Mouse (Mus musculus): ENCODE results near the gene Lrp5.

Lrp5 gene

DNA sequence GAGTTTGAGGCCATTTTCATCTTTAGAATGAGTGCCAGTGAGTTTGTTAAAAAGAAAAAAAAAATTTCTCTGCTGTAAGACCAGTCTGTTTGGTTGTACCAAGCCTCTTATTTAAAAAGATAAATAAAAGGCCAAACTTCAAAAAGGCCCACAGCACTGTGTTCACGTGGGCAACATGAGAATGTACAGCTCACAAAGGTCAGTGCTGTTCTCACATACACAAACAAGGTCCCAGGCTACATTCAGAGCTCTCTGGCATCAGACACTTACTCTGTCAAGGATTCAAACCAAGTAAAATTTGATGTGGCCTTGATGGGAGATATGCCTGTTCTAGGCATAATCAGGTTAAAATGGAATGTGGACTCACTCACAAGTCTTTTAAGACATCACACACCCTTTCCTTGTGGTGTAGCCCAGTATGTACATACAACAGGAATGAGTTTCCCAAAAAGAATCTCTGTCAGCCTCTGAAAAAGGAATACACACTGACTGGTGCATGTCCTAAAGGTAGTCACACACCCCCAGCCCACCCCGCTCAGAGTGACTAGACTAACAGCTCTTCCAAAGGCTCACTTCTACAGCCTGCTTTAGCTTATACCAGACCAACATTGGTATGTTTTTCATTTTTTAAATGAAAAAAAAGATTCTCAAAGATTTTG, 130.1 kb downstream of the Lrp5 start:
- no peak for DNase-seq (ENCODE audit: low spot score in 2 of 2)

DNA sequence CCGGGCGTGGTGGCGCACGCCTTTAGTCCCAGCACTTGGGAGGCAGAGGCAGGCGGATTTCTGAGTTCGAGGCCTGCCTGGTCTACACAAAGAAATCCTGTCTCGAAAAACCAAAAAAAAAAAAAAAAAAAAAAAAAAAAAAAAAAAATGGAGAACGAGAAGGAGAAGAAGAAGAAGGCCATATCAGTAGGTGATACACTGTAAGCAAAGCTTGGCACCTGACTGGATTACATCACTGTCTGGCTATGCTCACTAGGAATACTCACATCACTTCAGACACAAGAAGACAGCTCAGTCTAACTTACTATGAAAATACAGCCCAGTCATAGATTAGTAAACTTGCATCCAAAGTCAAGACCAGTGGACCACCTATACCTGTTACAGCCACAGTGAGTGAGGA, 131.6 kb downstream of the Lrp5 start:
- DNase-seq (ENCODE audit: low spot score in 2 of 2), result no peak

DNA sequence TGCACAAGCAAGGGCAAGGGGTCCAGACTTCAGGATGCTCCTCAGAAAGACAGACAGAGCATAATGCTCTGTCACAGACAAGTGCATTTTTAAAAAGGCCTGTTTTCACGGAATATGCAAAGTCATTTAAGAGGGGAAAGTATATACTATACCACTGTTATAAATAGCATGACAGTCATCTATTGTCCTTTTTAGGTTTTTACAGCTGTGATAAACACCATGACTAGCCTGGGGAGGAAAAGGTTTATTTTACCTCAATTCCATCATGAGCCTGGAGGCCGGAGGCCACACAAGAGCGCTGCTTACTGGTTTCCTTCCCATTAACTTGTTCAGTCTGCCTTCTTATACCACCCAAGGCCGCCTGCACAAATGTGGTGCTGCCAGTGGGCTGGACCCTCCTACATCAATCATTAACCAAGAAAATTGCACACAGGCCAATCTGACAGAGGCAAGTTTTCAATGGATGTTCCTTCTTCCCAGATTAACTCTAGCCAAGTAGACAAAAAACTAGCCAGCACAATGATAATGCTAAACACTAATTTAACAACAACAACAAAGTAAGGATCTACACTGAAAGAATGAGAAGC, 134.7 kb downstream of the Lrp5 start:
- no peak for DNase-seq (ENCODE audit: low spot score in 2 of 2)

DNA sequence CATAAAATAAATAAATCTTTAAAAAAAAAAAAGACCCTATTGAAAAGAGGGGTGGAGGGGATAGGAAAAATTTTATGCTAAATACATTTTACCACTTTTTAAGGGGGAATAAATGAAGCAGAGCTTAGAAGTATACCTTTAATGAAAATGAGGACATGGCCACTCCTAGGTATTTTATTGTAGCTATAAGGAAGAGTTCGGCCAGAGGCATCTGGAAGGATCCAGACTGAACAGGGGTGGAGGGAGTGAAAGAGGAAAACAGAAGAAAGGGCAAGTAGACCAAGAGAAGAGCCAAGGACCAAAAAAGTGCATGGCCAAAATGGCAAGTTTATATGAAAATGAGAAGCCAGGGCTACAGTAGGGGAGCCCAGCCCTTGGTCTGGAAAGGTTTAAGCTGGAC, 136.3 kb downstream of the Lrp5 start:
- DNase-seq (ENCODE audit: low spot score in 2 of 2), result no peak

DNA sequence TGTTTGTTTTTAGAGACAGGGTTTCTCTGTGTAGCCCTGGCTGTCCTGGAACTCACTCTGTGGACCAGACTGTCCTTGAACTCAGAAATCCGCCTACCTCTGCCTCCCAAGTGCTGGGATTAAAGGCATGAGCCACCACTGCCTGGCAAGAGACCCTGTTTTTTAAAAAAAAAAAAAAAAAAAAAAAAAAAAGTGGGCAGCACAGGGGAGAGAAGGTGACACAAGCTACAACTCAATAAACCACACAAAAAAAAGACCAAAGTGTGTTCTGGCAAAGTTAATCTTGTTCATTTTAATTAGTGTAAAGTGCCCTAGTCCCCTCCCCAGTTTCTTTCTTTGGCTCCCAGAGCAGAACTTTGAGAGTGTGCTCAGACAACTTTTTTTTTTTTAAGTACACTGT, 137.1 kb downstream of the Lrp5 start:
- no peak for DNase-seq (ENCODE audit: low spot score in 2 of 2)

DNA sequence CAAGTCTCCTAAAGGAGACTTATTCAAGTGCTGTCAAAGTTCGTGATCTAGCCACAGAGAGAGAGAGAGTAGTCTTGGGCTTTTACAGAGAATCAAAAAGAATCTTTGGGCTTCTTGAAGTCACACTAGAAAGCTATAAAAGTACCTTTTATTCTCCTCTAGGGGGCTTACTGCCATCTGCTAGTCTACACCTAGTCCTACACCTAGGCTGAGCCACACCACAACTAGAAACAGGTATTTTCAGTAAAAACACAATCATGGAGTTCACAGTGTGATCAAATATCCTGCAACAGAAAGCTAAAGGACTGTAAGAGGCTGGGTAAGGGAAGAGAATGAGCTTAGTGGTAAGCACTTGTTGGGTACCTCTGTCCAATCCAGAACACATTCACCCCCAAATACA, 138.1 kb downstream of the Lrp5 start:
- no peak for DNase-seq (ENCODE audit: low spot score in 2 of 2)

DNA sequence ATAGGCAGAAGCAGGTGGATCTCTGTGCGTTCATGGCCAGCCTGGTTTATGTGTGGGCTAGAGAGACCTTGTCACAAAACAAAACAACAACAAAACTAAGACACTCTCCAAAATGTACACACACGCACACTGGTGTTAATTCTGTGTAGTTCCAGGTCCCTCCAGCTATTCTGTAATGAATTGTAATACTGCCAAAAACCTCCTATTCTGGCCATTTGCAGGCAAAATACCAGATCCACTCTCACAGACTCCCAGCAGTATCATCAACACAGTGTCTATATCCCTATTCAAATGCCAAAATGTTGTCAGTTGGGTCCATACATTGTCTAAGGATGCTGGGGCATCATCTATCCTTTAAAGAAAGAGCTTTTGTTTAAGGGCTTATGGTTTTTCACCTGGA, 141.4 kb downstream of the Lrp5 start:
- no peak for DNase-seq (ENCODE audit: low spot score in 2 of 2)

DNA sequence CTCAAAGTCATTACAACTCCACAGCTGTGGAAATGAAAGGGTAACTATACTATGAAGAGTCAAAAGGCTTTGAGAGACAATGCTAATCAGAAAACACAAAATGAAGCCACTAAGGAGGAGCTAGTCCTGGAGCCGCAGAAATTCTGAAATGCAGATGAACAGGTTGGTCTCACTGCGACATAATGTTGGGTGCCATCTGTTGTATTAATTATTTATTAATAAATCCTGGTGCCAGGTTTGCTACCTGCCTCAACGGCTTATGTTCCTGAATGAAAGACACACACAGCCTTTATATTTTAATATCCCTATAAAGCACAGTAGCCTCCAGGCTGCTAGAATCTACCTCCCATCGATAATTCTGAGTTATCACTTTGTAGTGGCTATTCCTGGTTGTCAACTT, 143.8 kb downstream of the Lrp5 start:
- DNase-seq (ENCODE audit: low spot score in 2 of 2), result no peak

DNA sequence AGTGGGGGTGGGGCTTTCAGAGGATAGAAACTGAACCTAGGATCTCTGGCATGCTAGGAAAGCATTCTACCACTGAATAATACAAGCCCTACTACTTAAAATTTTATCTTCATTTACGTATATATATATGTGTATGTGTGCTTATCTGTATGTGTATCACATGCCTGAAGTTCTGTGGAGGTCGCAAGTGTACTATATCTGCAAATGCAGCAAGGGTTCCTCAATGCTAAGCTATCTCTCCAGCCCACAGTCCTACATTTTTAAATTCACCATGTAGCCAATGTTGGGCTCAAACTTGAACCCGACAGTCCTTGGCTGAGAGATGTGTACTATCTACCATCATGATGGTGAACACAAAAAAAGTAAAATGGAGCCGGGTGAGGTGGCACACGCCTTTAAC, 145.4 kb downstream of the Lrp5 start:
- no peak for DNase-seq (ENCODE audit: low spot score in 2 of 2)

DNA sequence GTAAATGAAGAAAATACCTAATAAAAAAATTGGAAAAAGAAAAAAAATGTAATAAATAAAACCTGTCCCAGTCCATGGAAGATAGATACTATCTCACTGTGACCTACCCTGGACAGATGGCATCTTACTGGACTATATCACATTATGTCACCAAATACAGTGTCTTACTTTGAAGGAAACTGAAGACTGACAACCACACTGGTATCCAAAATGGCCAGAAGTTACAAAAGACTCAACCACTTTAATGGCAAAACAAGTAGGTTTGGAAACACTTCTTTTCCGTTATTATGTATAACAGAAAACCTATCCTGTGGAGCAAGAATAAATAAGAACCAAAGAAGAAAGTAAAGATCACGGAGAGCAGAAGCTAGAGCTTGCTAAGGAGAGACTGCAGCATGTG, 146.1 kb downstream of the Lrp5 start:
- no peak for DNase-seq (ENCODE audit: low spot score in 2 of 2)

DNA sequence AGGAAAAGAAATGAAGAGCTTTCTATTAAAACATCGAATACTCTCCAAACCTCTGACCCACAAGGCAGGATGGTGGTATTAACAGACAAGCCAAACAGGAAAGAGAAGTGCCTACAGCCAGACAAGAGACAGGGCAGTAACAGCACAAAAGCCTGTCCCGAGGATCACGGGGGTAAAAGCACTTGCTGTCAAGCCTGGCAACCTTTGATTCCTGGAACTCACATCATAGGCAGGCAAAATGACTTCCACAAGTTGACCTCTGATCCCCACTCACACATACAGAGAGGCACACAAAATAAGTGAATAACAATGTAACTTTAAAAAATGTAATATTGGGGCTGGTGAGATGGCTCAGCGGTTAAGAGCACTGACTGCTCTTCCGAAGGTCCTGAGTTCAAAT, 146.9 kb downstream of the Lrp5 start:
- no peak for DNase-seq (ENCODE audit: low spot score in 2 of 2)

DNA sequence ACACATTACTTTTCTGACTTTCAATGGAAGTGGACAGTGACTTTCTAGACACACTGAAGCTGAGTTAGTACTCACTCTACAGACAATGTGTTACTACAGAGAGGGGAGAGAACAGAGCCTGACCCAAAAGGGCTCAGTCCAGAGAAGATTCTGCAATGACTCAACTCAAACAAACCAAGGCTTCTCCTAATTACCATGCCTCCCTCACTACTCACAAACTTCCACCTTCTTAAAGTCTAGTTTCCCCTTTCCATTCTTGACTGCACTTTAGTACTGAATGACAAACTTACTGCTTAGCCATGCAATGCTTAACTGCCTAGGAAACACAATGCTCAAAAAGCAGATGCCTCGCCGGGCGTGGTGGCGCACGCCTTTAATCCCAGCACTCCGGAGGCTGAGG, 148.7 kb downstream of the Lrp5 start:
- no peak for DNase-seq (ENCODE audit: low spot score in 2 of 2)

DNA sequence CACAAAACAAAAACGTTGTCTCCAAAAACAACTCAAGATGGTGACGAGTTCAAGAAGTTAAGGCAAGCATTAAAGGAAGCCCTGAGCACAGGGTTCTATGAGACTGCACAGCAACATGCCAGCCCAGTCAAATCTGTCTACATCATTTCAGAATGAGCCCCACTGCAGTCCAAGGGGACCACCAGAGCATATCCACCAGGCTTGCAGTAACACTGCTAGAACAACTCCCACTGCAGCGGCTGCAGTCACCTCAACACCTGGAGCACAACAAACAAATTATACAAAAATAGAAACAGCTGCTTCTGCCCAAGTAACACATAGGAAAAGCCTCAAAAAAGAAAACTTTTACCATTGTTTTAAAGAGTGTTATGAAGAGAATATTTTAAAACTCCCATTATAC, 151.4 kb downstream of the Lrp5 start:
- no peak for DNase-seq (ENCODE audit: low spot score in 2 of 2)

All from spleen, postnatal 10 days (tissue).